Mouse (Mus musculus): ENCODE results near the gene Klhl8. TPM values are rescaled to one million over a fixed set of nuclear protein-coding genes. Genes with fewer than 3 reads are reported as not detected.
A peak's percentile ranks its signal among the peaks of the same experiment; 100 is the strongest.
"Not testable (repeated sequence)": the region's sequence is repeated elsewhere in the genome, so short reads cannot be mapped to it uniquely, and the experiment has no call there.

Gene Klhl8
- polyA plus RNA-seq (2014; fragmentation: Nextera tagmentation; extraction: Ambion mirVana): 6.8 and 13.3 TPM in 2 replicates

- H3K27ac ChIP-seq (ENCODE audit: low read depth, low read length): no peak within 1 kb of the TSS
- under 1% methylated on average over 61 of the region's 86 CpGs for WGBS
- peaks cover 6% of the 10 kb centered on the region; the same call in 1 of the 2 replicates for H3K4me1 ChIP-seq (ENCODE audit: control insufficient read depth, insufficient read depth, low read length)
- peak within 1 kb of the TSS; percentile 87 for H3K9ac ChIP-seq (ENCODE audit: low read depth, low read length)
- ATAC-seq (ENCODE audit: low FRiP score, low TSS enrichment): peak; percentile 98
- H3K27me3 ChIP-seq (ENCODE audit: control insufficient read depth, insufficient read depth, low read length): no peaks in the 10 kb centered on the region
- peak within 1 kb of the TSS; percentile 90 for H3K4me3 ChIP-seq (ENCODE audit: low read length)
- H3K36me3 ChIP-seq (ENCODE audit: control insufficient read depth, insufficient read depth, low read length): no peaks in the 10 kb centered on the region
- no peaks in the 10 kb centered on the region for H3K9me3 ChIP-seq (ENCODE audit: control insufficient read depth, low read length)
- H3K4me2 ChIP-seq (replicated peaks; ENCODE audit: low read depth, low read length): peak within 1 kb of the TSS; percentile 75
Observed at GRCm38 (mm10) chr5:103910748-103911409, at the start of gene Klhl8. Gene Klhl8, minus strand, starts transcription at chr5:103911259.

GRCm38 (mm10) chr5:103954638-103955037 lies 43.6 kb upstream of the Klhl8 start:
- H3K9me3 ChIP-seq (ENCODE audit: control insufficient read depth, low read length): no peaks in the 10 kb centered on the region
- H3K9ac ChIP-seq (ENCODE audit: low read depth, low read length): no peak overlapping the region
- no peak overlapping the region for H3K27ac ChIP-seq (ENCODE audit: low read depth, low read length)
- no peak overlapping the region for H3K4me2 ChIP-seq (replicated peaks; ENCODE audit: low read depth, low read length)
- H3K36me3 ChIP-seq (ENCODE audit: control insufficient read depth, insufficient read depth, low read length): no peaks in the 10 kb centered on the region
- no peak for ATAC-seq (ENCODE audit: low FRiP score, low TSS enrichment)
- WGBS: 82% methylated on average over 5 of the region's 5 CpGs
- H3K4me3 ChIP-seq (ENCODE audit: low read length): no peak overlapping the region
- H3K27me3 ChIP-seq (ENCODE audit: control insufficient read depth, insufficient read depth, low read length): no peaks in the 10 kb centered on the region
- no peaks in the 10 kb centered on the region for H3K4me1 ChIP-seq (ENCODE audit: control insufficient read depth, insufficient read depth, low read length)

GRCm38 (mm10) chr5:103953135-103954083 lies 42.4 kb upstream of the Klhl8 start:
- H3K4me2 ChIP-seq (replicated peaks; ENCODE audit: low read depth, low read length): no peak overlapping the region
- H3K4me1 ChIP-seq (ENCODE audit: control insufficient read depth, insufficient read depth, low read length): no peaks in the 10 kb centered on the region
- 84% methylated on average over 10 of the region's 10 CpGs for WGBS
- H3K9me3 ChIP-seq (ENCODE audit: control insufficient read depth, low read length): no peaks in the 10 kb centered on the region
- H3K9ac ChIP-seq (ENCODE audit: low read depth, low read length): no peak overlapping the region
- H3K27me3 ChIP-seq (ENCODE audit: control insufficient read depth, insufficient read depth, low read length): no peaks in the 10 kb centered on the region
- H3K27ac ChIP-seq (ENCODE audit: low read depth, low read length): no peak overlapping the region
- H3K4me3 ChIP-seq (ENCODE audit: low read length): no peak overlapping the region
- no peaks in the 10 kb centered on the region for H3K36me3 ChIP-seq (ENCODE audit: control insufficient read depth, insufficient read depth, low read length)
- no peak for ATAC-seq (ENCODE audit: low FRiP score, low TSS enrichment)

GRCm38 (mm10) chr5:103950138-103950537 lies 39.1 kb upstream of the Klhl8 start:
- not testable (repeated sequence) for H3K9ac ChIP-seq (ENCODE audit: low read depth, low read length); H3K4me3 ChIP-seq (ENCODE audit: low read length); ATAC-seq (ENCODE audit: low FRiP score, low TSS enrichment); H3K27ac ChIP-seq (ENCODE audit: low read depth, low read length); H3K9me3 ChIP-seq (ENCODE audit: control insufficient read depth, low read length); H3K4me1 ChIP-seq (ENCODE audit: control insufficient read depth, insufficient read depth, low read length); H3K4me2 ChIP-seq (replicated peaks; ENCODE audit: low read depth, low read length); H3K27me3 ChIP-seq (ENCODE audit: control insufficient read depth, insufficient read depth, low read length); H3K36me3 ChIP-seq (ENCODE audit: control insufficient read depth, insufficient read depth, low read length)
- 92% methylated on average over 15 of the region's 15 CpGs for WGBS

- no peak overlapping the region for H3K4me2 ChIP-seq (replicated peaks; ENCODE audit: low read depth, low read length)
- no peaks in the 10 kb centered on the region for H3K36me3 ChIP-seq (ENCODE audit: control insufficient read depth, insufficient read depth, low read length)
- ATAC-seq (ENCODE audit: low FRiP score, low TSS enrichment): no peak
- no peaks in the 10 kb centered on the region for H3K27me3 ChIP-seq (ENCODE audit: control insufficient read depth, insufficient read depth, low read length)
- no peak overlapping the region for H3K27ac ChIP-seq (ENCODE audit: low read depth, low read length)
- H3K4me1 ChIP-seq (ENCODE audit: control insufficient read depth, insufficient read depth, low read length): no peaks in the 10 kb centered on the region
- no peaks in the 10 kb centered on the region for H3K9me3 ChIP-seq (ENCODE audit: control insufficient read depth, low read length)
- WGBS: 49% methylated on average over 6 of the region's 6 CpGs
- H3K4me3 ChIP-seq (ENCODE audit: low read length): no peak overlapping the region
- H3K9ac ChIP-seq (ENCODE audit: low read depth, low read length): no peak overlapping the region
Observed at GRCm38 (mm10) chr5:103943183-103943582, 32.1 kb upstream of the Klhl8 start.

GRCm38 (mm10) chr5:103939856-103940255 lies 28.8 kb upstream of the Klhl8 start:
- H3K36me3 ChIP-seq (ENCODE audit: control insufficient read depth, insufficient read depth, low read length): no peaks in the 10 kb centered on the region
- H3K9ac ChIP-seq (ENCODE audit: low read depth, low read length): no peak overlapping the region
- no peak for ATAC-seq (ENCODE audit: low FRiP score, low TSS enrichment)

GRCm38 (mm10) chr5:103939350-103939652 lies 28.2 kb upstream of the Klhl8 start:
- WGBS: 64% methylated on average over 7 of the region's 7 CpGs
- peak; percentile 47; the same call in 1 of the 2 replicates for ATAC-seq (ENCODE audit: low FRiP score, low TSS enrichment)
- H3K9ac ChIP-seq (ENCODE audit: low read depth, low read length): no peak overlapping the region

More at GRCm38 (mm10) chr5:103939856-103940255, 28.8 kb upstream of the Klhl8 start:
- H3K4me2 ChIP-seq (replicated peaks; ENCODE audit: low read depth, low read length): no peak overlapping the region
- H3K4me3 ChIP-seq (ENCODE audit: low read length): no peak overlapping the region
- H3K4me1 ChIP-seq (ENCODE audit: control insufficient read depth, insufficient read depth, low read length): no peaks in the 10 kb centered on the region
- no peaks in the 10 kb centered on the region for H3K27me3 ChIP-seq (ENCODE audit: control insufficient read depth, insufficient read depth, low read length)
- no peaks in the 10 kb centered on the region for H3K9me3 ChIP-seq (ENCODE audit: control insufficient read depth, low read length)
- 89% methylated on average over 1 of the region's 1 CpGs for WGBS
- no peak overlapping the region for H3K27ac ChIP-seq (ENCODE audit: low read depth, low read length)

GRCm38 (mm10) chr5:103938547-103939349 lies 27.7 kb upstream of the Klhl8 start:
- Histone ChIP-seq H3K36me3 (ENCODE audit: control insufficient read depth, insufficient read depth, low read length) (no peaks in the 10 kb centered on the region), H3K9me3 (ENCODE audit: control insufficient read depth, low read length) (no peaks in the 10 kb centered on the region), H3K4me3 (ENCODE audit: low read length) (no peak overlapping the region), H3K9ac (ENCODE audit: low read depth, low read length) (no peak overlapping the region), H3K27me3 (ENCODE audit: control insufficient read depth, insufficient read depth, low read length) (no peaks in the 10 kb centered on the region), H3K4me2 (replicated peaks; ENCODE audit: low read depth, low read length) (no peak overlapping the region), H3K27ac (ENCODE audit: low read depth, low read length) (no peak overlapping the region), H3K4me1 (ENCODE audit: control insufficient read depth, insufficient read depth, low read length) (no peaks in the 10 kb centered on the region)
- 52% methylated on average over 11 of the region's 11 CpGs for WGBS
- peak; percentile 43; the same call in 1 of the 2 replicates for ATAC-seq (ENCODE audit: low FRiP score, low TSS enrichment)

More at GRCm38 (mm10) chr5:103939350-103939652, 28.2 kb upstream of the Klhl8 start:
- no peaks in the 10 kb centered on the region for H3K4me1 ChIP-seq (ENCODE audit: control insufficient read depth, insufficient read depth, low read length)
- H3K36me3 ChIP-seq (ENCODE audit: control insufficient read depth, insufficient read depth, low read length): no peaks in the 10 kb centered on the region
- H3K9me3 ChIP-seq (ENCODE audit: control insufficient read depth, low read length): no peaks in the 10 kb centered on the region
- H3K4me2 ChIP-seq (replicated peaks; ENCODE audit: low read depth, low read length): no peak overlapping the region
- H3K4me3 ChIP-seq (ENCODE audit: low read length): no peak overlapping the region
- no peak overlapping the region for H3K27ac ChIP-seq (ENCODE audit: low read depth, low read length)
- H3K27me3 ChIP-seq (ENCODE audit: control insufficient read depth, insufficient read depth, low read length): no peaks in the 10 kb centered on the region

Measured in kidney, embryonic 14.5 days (tissue).